Mouse (Mus musculus) ES-E14 (cell line): ENCODE results near the gene Scin.

ENCODE experiments used
- CHD2 ChIP-seq: IDR thresholded peaks from 2 replicates; pipeline ENCODE4 v1.6.1; 2014; ENCODE audit warnings: mild to moderate bottlenecking, low read depth, low read length, inconsistent platforms
- HCFC1 ChIP-seq: IDR thresholded peaks from 2 replicates; pipeline ENCODE4 v1.6.1; 2012; ENCODE audit warnings: low read length, inconsistent platforms, borderline replicate concordance; ENCODE audit not compliant: insufficient read depth
- MAFK ChIP-seq: IDR thresholded peaks from 2 replicates; pipeline ENCODE4 v1.6.1; 2014; ENCODE audit warnings: mild to moderate bottlenecking, low read depth, low read length, inconsistent platforms; ENCODE audit not compliant: insufficient read depth
- ZC3H11A ChIP-seq: IDR thresholded peaks from 2 replicates; pipeline ENCODE4 v1.6.1; 2012; ENCODE audit warnings: low read depth, mild to moderate bottlenecking, inconsistent platforms, low read length, borderline replicate concordance
- ZNF384 ChIP-seq: IDR thresholded peaks from 2 replicates; pipeline ENCODE4 v1.6.1; 2012; ENCODE audit warnings: low read depth, low read length, inconsistent platforms

DNA sequence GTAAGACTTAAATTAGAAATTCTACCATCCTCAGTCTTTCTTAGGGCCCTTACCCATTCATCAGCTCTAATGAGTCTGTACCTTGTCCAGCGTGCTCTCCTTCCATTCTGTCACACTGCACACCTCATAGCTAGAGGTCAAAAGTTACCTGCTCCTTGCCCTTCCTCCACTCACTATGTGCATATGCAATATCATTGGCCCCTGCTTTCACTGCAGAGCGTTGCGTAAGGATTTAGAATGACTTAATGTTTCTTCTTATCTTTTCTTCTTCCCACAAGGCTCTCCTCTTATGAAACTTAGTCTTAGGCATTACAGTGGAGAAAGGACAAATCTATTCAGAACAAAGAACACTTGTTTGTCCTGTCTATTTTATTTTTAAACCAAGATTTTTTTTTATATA is 20.0 kb downstream of the Scin start:
- TF ChIP-seq ZC3H11A = no peak
- TF ChIP-seq CHD2 = no peak
- TF ChIP-seq MAFK = no peak
- no peak for TF ChIP-seq HCFC1
- no peak for TF ChIP-seq ZNF384
